Mouse (Mus musculus) heart, postnatal 0 days (tissue): ENCODE results near the gene Ogdh.

Experiments
- CTCF ChIP-seq: IDR thresholded peaks from 2 replicates; pipeline ENCODE4 v1.5.1; 2016; ENCODE audit warnings: antibody characterized with exemption, control low read depth, low read depth
- EP300 ChIP-seq: IDR thresholded peaks from 2 replicates; pipeline ENCODE4 v1.6.1; 2016; ENCODE audit warnings: antibody characterized with exemption, low read depth

GRCm38 (mm10) chr11:6403830-6404405 is 112.5 kb downstream of the Ogdh start:
- TF ChIP-seq EP300 (no peak), CTCF (no peak)
